Mouse (Mus musculus): ENCODE measurements around the gene Heg1.
A peak's percentile ranks its signal among the peaks of the same experiment; 100 is the strongest.

Gene Heg1

DNA sequence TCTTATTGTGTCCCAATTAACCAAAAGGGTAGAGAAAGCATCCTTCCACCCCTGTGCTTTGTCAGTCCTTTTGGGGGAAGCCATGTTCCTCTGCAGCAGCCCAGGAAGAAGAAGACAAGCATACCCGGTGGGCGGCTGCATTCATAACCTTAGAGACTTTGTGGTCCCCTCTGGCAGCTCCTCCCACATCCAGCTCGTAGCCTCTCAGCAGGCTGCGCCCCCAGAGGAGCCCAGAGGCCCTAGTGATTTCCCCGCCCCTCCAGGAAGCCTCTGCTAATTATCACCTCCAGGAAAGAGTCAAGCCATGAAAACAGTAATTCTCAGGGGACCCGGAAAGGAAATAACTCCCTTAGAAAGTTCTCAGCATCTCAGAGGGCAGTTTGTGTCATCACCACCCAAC lies 21.1 kb downstream of the Heg1 start:
- peak; percentile 73 to 84 for DNase-seq (ENCODE audit: low spot score in 2 of 2)

DNA sequence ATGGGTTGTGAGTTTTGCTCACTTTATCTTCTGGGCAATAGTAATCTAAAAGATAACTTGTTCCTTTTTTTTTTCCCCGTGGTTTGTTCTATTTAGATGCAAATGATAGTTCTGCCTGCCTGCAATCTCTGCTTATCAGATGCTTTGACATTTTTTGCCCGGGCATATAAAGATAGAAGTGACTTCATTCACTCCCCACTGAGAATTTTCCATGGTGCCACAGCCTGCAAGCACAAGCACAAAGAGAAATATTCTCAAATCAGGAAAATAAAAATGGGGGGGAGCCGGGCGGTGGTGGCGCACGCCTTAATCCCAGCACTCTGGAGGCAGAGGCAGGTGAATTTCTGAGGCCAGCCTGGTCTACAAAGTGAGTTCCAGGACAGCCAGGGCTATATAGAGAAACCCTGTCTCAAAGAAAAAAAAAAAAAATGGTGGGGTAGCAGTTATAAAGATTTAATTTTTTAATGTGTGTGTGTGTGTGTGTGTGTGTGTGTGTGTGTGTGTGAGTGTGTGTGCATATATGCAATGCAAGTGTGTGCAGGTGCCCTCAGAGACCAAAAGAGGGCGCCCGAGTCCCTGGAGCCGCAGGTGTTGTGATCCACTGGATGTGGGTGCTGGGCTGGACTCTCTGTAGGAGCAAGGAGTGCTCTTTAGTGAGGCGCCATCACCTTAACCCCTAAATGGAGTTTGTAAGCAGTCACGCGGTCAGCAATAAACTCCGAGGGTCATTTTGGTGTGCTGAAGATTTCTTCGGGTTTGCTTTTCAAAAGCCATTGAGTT lies 22.1 kb downstream of the Heg1 start:
- DNase-seq (ENCODE audit: low spot score in 2 of 2), result no peak

DNA sequence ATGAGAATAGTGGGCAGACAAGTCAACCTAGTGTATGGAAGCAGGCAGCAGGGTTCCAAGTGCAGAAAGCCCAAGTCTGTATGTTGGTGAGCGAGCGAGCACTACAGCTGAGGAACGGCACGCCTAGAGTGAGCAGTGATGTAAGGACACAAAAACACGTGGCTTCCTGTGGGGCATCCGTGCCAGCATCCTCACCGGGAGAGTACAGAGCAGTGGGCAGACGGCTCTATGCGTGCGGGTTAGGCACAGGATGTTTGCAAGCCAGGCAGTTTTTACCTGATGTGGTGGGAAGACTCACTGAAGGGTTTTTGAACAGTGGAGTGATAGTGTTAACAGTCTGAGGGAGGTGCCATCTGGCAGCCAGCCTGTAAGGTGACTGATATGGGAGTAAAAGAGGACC lies 23.9 kb downstream of the Heg1 start:
- DNase-seq (ENCODE audit: low spot score in 2 of 2), result no peak

DNA sequence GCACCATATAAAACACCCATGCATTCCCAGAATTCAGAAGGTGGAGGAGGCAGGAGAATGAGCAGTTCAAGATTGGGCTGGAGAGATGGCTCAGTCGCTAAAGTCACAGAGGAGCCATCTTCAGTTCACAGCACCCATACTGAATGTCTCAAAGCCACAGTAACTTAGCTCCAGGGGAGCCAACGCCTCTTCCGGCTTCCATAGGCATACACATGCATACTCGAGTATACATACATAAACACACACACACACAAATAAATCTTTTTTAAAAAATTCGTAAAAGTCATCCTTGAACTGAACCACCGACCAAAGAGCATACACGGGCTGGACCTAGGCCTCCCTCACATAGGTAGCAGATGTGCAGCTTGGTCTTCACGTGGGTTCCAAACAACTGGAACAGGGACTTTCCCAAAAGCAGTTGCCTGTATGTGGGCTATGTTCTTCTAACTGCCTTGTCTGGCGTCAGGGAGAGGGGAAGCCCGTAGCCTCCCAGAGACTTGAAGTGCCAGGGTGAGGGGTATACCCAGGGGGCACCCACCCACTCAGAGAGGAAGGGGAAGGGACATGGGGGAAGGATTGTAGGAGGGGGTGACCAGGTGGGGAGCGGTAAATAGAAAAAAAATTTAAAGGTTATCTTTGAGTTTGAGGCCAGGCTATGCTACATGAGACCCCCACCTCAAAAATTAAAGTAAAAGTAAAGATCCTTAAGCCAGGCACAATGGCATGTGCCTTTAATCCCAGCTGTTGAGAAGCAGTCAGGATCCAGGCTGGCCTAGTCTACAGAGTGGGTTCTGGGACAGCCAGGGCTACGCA lies 24.6 kb downstream of the Heg1 start:
- DNase-seq (ENCODE audit: low spot score in 2 of 2), result no peak

DNA sequence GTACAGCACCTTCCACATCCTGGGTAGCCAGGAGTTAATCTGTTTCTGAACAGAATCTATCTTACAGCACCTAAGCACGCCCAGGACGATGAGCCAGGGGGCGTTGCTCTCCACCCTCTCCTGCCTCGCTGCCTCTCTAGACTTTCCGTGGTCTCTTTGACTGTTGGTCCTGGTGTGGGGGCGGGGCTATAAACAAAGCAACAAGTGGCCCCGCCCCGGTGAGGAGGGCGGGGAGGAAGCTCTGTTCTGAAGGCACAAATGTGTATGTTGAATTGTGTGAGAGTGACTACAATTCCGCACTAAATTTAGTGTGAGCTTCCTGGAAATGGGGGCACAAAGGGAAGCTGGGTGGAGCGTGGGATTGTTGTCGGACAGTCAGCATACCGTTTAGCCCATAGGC lies 30.1 kb downstream of the Heg1 start:
- peak; percentile 70 for DNase-seq (ENCODE audit: low spot score in 2 of 2)

DNA sequence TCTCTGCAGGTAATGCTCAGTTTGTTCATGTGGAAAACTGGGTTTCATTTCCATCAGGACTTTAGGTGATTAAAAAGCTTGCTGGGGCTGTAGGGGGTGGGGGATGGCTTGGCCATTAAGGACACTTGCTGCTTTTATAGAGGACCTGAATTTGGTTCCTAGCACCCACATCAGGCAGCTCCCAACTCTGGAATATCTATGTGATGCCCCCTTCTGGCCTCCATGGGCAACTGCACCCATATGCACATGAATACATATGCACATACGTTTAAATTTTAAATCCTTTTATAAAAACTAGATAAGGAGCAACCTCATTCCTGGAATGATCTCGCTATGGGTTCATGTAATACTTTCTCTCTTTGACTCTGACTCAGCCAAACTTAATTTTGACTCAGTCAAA lies 39.1 kb downstream of the Heg1 start:
- DNase-seq (ENCODE audit: low spot score in 2 of 2), result no peak

DNA sequence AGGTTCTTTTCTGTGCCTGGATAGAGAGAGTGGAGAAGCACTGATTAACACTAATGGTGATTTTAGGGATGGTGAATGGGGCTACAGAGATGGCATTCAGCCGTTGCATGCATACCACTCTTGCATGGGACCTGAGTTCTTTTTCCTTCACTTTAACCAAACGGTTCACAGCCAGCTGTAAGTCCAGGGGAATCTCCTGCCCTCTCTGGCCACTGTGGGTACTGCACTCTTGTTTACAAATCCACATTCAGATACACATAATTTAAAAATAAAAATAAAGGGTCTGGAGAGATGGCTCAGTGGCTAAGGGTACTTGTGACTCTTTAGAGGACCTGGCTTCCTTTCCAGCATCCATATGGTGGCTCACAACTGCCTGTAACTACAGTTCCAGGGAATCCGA lies 39.8 kb downstream of the Heg1 start:
- no peak for DNase-seq (ENCODE audit: low spot score in 2 of 2)

DNA sequence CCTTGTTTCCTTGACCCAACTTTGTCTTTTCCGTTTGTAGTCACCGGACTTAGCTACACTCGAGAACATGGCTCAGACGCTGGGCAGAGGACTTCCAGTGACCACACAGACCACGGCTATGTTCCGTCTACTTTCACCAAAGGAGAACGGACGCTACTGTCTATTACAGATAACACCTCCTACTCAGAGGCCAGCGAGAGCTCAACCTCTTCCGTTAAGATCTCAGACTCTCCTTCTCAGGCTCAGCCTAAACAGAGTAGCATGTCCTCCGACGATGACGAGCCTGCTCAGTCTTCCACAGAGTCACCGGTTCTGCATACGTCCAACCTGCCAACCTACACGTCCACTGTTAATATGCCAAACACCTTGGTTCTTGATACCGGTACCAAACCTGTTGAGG lies 42.1 kb downstream of the Heg1 start:
- no peak for DNase-seq (ENCODE audit: low spot score in 2 of 2)

DNA sequence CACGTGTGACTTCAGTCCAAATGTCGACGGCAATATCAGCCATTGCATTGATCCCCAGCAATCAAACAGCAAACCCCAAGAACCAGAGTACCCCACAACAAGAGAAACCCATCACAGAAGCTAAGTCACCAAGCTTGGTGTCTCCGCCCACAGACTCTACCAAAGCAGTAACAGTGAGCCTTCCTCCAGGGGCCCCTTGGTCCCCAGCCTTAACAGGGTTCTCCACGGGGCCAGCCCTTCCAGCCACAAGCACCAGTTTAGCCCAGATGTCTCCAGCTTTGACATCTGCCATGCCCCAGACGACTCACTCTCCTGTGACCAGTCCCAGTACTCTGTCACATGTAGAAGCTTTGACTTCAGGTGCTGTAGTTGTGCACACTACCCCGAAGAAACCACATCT lies 42.7 kb downstream of the Heg1 start:
- no peak for DNase-seq (ENCODE audit: low spot score in 2 of 2)

DNA sequence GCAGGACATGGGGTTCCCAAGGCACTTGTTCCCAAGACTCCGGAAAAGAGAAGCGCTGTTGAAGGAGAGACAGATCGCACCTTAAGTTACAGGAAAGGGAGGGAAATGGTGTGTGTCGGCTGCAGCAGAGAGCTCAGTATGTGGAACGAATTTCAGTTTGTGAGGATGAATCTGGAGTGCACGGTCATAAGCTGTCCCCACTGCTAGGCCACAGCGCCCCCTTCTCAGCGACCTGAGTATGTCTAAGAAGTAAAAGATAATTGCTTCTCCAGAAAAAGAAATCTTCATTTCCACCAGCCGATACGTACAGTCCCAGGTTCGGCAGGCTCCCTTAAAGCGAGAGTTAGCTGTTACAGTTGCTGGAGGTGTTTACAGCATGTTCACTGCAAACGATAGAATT lies 44.3 kb downstream of the Heg1 start:
- DNase-seq (ENCODE audit: low spot score in 2 of 2), result no peak

DNA sequence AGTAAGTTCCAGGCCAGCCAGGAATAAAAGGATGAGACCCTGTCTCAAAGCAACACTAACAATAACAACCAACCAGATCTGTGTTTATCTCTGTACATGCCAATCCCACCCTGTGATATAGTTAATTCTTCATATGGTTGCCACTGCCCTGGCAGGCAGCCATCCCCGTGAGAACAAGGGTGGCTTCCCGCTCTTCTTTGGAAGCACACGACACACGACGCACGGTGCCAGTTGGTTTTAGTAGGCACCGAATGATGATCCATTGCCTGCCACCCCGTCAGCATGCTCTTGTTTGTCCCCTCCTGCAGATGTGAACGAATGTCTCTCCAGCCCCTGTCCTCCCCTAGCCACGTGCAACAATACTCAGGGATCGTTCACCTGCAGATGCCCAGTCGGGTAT lies 47.1 kb downstream of the Heg1 start:
- no peak for DNase-seq (ENCODE audit: low spot score in 2 of 2)

DNA sequence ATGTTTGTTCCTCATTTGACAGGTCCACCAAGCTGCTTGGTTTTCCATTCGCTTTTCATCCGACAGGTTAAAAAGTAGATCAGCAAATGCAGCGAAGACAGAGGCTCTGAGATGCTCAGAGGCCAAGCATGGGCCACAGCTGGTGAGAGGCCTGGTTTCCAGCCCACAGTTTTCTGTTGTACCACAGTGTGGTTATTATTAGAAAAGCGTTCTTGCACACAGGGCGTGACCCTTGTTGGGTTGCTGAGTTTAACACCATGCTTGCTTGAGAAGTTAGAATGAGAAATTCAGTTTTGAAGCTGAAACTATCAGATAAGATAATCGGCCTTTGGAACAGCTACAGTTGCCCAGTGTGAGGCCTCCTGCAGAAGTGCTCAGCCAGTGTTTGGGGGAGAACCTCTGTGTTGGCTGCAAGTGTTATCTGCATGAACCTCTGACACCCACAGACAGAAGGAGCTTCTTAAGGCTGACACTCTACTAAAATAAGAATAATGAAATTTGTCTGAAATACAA lies 48.1 kb downstream of the Heg1 start:
- no peak for DNase-seq (ENCODE audit: low spot score in 2 of 2)

DNA sequence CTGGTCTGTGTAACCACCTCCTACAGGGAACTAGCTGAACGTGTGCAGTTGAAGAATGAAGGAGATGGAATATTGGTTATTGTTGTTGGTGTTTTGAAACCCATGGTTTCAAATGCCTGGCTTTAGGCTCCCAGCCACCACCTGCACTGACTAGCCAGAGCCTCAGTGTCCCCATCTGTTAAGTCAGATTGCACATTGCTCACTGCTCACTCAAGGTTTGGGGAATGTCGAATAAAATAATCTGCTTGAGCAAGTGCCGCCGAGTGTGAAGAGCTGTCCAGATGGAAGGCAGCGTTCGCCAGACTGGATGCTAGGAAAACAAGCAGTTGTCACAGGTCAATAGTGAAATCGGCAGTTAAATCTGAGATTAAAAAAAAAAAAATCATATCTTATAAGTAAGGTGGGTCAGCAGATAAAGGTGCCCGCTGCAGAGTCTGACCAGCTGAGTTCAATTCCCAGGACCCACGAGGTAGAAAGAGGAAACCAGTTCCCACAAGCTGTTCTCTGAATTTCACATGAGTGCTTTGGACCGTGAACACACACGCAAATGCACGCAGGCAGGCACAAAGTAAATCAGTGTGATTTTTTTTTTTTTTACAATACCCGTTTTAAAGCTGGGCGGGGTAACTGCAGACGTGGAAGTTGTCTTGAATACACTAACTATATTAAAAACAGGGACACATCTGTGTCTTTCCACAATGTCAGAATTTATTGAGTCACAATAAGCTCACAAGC lies 48.8 kb downstream of the Heg1 start:
- DNase-seq (ENCODE audit: low spot score in 2 of 2), result no peak

DNA sequence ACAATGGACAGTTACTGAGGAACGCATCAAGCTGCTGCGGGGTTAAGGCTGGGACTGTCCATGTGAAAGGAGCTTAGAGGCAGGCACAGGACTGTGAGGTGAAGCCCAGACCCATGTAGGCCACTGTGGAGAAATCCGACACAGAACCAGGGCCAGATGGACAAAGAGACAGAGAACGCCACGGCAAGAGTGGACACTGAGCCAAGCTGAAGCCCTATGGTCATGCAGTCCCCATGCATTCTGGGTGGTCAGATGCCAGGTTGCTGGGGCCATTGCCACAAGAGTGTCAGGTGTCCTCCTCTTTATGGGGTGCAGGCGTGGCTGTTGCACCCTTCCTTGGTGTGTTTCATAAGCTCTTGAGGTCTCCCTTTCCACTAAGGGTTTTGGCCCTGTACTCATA lies 49.7 kb downstream of the Heg1 start:
- no peak for DNase-seq (ENCODE audit: low spot score in 2 of 2)

DNA sequence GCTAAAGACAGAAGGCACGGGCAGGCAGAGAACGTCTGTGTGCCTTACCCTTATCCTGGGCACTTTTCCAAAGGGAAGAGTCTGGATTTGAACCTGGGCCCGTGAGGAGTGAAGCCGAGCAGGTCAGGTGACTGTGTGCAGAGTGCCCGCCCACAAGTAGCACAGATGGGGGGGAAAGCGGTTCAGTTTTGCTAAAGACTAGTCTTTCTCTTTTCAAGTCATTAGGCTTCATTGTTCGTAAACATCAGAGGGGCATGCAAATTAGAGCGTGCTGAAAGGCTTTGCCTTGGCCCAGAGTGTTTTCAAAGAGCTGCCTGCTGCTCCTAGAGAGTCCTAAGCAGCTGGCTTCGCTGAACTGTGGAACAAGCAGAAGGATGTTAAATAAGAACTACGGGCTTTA lies 50.4 kb downstream of the Heg1 start:
- DNase-seq (ENCODE audit: low spot score in 2 of 2), result no peak

DNA sequence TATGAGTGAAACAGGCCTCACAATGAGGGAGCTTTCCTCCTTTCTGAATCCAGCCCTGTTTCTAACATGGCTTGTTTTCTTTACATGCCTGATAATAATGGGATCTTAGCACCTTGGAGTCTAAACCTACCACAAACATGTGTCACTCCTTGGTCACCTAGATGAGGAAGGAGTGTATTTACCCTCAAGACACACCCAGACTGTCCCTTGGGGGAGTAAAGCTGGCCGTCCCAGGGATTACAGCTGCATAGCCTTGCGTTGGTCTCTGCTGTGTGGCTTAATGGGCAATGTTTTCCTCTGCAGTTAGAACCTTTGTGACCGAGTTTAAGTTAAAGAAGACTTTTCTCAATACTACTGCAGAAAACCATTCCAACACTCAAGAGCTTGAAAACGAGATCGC lies 51.1 kb downstream of the Heg1 start:
- DNase-seq (ENCODE audit: low spot score in 2 of 2), result no peak

DNA sequence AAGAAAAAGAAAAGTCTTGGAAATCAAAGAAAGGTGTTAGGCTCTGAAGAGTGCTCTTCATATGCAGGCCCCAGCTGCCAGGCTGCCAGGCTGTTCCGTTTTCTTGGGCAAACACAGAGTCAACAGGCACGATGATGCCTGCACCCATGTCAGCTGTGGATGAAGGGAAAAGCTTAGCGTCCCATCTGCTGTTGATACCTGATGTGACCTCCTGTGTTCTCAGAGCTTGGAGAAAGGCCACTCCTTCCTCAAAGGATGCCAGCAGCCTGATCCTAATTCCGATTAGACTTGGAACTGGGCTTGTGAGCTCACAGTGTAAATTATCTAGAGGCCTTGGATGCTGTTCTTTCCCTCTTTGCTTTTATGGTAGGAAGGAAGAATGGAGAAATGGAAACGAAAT lies 51.6 kb downstream of the Heg1 start:
- DNase-seq (ENCODE audit: low spot score in 2 of 2), result no peak

DNA sequence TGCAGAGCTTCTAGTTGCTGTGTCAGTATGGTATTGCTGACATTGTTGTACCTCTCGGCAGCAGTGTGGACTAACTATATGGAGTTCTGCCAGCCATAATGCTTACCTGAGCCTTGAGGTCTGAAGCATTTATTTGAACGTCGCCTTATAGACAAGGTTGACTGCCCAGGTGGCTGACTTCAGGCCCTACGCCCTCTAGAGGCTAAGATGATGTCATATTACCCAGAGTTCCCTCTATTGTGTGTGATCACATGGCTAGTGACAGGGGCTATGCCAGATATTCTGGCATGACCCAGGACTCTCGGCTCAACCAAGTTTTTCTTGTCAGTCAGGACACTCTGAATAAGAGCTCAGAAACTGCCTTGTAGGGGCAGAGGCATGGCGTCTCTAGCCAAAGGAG lies 52.6 kb downstream of the Heg1 start:
- DNase-seq (ENCODE audit: low spot score in 2 of 2), result no peak

DNA sequence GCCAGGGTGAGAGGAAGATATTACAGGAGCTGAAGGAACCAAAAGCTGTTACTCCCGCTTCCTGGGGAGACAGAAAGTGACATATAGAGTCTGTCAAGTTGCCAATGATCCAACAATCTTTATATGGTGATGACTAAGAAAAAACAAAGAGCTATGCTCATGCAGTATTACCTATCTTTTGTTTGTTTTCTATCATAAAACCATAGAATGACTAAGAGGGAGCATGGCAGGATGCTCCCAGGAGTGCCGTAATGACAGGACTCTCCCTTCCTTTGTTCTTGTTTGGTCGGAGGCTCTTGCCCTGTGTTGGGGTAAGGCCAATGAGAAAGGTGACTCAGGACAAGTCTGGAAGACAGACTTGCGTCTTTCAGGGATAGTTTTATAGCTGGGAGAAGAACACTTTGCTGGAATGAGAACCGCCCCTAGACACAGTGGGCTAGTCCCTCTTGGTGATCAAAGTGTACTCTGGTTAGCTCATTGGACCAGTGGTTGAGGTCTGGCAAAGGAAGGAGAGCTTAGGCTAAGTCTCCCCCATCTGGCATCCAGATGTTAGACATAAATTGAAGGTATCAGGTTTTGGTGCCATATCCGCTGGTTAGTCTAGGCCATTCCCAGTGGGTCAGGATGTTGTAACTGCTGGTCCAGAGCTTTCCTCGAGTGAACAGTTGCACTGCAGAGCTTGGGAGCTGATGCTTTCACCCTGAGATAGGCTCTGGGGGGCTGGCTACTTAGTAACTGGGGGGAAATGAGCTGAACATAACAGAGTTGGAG lies 55.0 kb downstream of the Heg1 start:
- DNase-seq (ENCODE audit: low spot score in 2 of 2), result no peak

DNA sequence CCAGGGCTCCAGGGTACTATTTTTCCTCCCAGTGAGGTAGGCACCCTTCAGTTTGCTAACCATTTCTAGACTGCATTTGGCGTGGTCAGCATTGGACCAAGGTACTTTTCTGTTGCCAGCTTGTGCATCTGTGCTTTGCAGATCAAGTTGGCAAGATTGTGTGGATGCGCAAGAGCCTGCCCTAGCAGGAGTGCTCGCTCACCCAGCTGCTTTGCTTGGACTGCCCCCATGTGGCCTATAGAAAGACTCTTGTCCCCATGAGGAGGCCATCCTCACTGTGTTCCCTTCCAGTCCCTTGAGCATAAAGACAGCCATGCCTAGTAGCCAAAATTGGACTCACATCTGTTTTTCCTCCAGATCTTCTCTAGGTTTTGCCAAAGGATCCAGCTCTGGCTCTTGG lies 55.6 kb downstream of the Heg1 start:
- DNase-seq (ENCODE audit: low spot score in 2 of 2), result peak; percentile 65 to 68

DNA sequence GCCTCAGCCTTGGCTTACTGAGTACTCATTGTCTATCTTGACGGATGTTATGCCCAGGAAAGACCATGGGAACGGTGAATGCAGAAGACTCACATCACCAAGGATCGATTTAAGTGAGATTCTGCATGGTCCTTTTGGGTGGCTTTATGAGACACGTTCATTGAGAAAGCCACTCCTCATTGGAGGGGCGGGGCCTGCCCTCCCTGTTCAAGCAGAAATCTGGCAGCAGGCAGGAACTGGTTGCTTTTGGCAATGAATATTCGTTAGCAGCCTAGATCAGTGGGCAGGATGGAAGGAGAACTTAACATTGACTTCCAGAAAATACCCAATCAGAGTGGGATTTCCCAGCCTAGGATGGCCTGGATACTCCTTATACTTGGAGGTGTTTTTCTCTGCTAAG lies 56.2 kb downstream of the Heg1 start:
- DNase-seq (ENCODE audit: low spot score in 2 of 2), result no peak

DNA sequence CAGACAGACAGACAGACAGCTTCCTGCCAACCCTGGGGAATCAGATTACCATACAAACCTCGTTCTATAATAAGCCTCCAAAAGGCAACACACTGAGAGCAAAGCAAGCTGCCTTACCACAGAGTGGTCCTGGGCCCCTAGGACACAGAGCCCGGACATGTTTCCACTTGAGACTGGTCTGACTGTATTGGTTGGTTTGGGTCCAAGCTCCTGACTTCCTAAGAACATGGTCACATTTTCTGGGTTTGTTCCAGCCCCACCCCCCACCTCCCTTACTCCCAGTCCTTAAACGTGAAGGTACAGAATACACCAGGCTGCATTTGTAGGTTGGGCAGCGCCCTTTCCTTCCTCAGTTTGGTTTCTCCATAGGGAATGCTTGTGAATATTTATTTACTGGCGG lies 57.6 kb downstream of the Heg1 start:
- no peak for DNase-seq (ENCODE audit: low spot score in 2 of 2)
